Mouse (Mus musculus) neural tube, embryonic 15.5 days (tissue): ENCODE measurements around the gene Elmo1. TPM values are rescaled to one million over a fixed set of nuclear protein-coding genes. Genes with fewer than 3 reads are reported as not detected.

Experiments used
- ATAC-seq: fragments of 200-750 bp; cut with Nextera tagmentation; 2 replicates; pipeline ENCODE4 v1.8.0; 2017; ENCODE audit warnings: mild to moderate bottlenecking, moderate TSS enrichment, moderate library complexity; ENCODE audit not compliant: low FRiP score
- H3K27ac ChIP-seq: fragments of 300-500 bp; sonication (generic); replicated peaks from 2 replicates; pipeline ENCODE4 v1.5.1; 2015; ENCODE audit warnings: mild to moderate bottlenecking, inconsistent platforms
- H3K27me3 ChIP-seq: fragments of 300-500 bp; sonication (generic); replicated peaks from 2 replicates; pipeline ENCODE4 v1.6.1; 2015; ENCODE audit warnings: inconsistent platforms
- H3K36me3 ChIP-seq: fragments of 300-500 bp; sonication (generic); 2 replicates; pipeline ENCODE4 v1.6.1; 2015; ENCODE audit warnings: inconsistent platforms
- H3K4me1 ChIP-seq: fragments of 300-500 bp; sonication (generic); 2 replicates; pipeline ENCODE4 v1.6.1; 2015; ENCODE audit warnings: inconsistent platforms
- H3K4me2 ChIP-seq: fragments of 300-500 bp; sonication (generic); 2 replicates; pipeline ENCODE4 v1.6.1; 2015; ENCODE audit warnings: inconsistent platforms, mild to moderate bottlenecking, moderate library complexity
- H3K4me3 ChIP-seq: fragments of 300-500 bp; sonication (generic); replicated peaks from 2 replicates; pipeline ENCODE4 v1.5.1; 2015; ENCODE audit warnings: mild to moderate bottlenecking, inconsistent platforms
- H3K9ac ChIP-seq: fragments of 300-500 bp; sonication (generic); replicated peaks from 2 replicates; pipeline ENCODE4 v1.6.1; 2015; ENCODE audit warnings: mild to moderate bottlenecking, inconsistent platforms
- H3K9me3 ChIP-seq: fragments of 300-500 bp; sonication (generic); replicated peaks from 2 replicates; pipeline ENCODE4 v1.6.1; 2016; ENCODE audit warnings: inconsistent platforms
- WGBS: fragments of 180-500 bp; shearing (Covaris S2); methylation state at CpG from one replicate; pipeline ENCODE4 v1.1.7; 2015; ENCODE audit warnings: mixed read lengths; 5-methylcytosine and 5-hydroxymethylcytosine counted together
- polyA plus RNA-seq: library from polyadenylated mRNA; unstranded; fragments of >200 nt; fragmentation: Nextera tagmentation; extraction: Ambion mirVana; gene quantifications from 2 replicates; pipeline ENCODE4 v1.2.1, GENCODE M21; 2015

The Elmo1 gene
- polyA plus RNA-seq, 1 experiment from 2014 or later = 42.9 TPM

- no peaks in the 10 kb centered on the region for H3K27me3 ChIP-seq
- no peak for ATAC-seq
- H3K36me3 ChIP-seq = no peaks in the 10 kb centered on the region
- H3K4me2 ChIP-seq = no peak overlapping the region
- no peak overlapping the region for H3K4me3 ChIP-seq
- H3K9ac ChIP-seq = no peak overlapping the region
- 61% methylated on average over 5 of the region's 5 CpGs for WGBS
- no peaks in the 10 kb centered on the region for H3K9me3 ChIP-seq
- no peak overlapping the region for H3K27ac ChIP-seq
- H3K4me1 ChIP-seq = no peaks in the 10 kb centered on the region
Measured at GRCm38 (mm10) chr13:20097934-20098593, 7.7 kb downstream of the Elmo1 start.

GRCm38 (mm10) chr13:20098594-20098965 is 8.2 kb downstream of the Elmo1 start:
- Histone ChIP-seq H3K4me3 (no peak overlapping the region), H3K9me3 (no peaks in the 10 kb centered on the region), H3K4me1 (no peaks in the 10 kb centered on the region), H3K27ac (no peak overlapping the region), H3K4me2 (no peak overlapping the region), H3K27me3 (no peaks in the 10 kb centered on the region), H3K36me3 (no peaks in the 10 kb centered on the region), H3K9ac (no peak overlapping the region)
- no peak for ATAC-seq
- WGBS = 75% methylated on average over 3 of the region's 3 CpGs

GRCm38 (mm10) chr13:20099546-20099945 is 9.2 kb downstream of the Elmo1 start:
- Histone ChIP-seq H3K36me3 (no peaks in the 10 kb centered on the region), H3K9ac (no peak overlapping the region), H3K4me3 (no peak overlapping the region), H3K27ac (no peak overlapping the region), H3K4me1 (no peaks in the 10 kb centered on the region), H3K9me3 (no peaks in the 10 kb centered on the region), H3K4me2 (no peak overlapping the region), H3K27me3 (no peaks in the 10 kb centered on the region)
- ATAC-seq = 0 out of 2 replicates have a peak, but pooled peaks have one; percentile 31
- WGBS = 18% methylated on average over 4 of the region's 4 CpGs

GRCm38 (mm10) chr13:20100357-20100756 is 10.0 kb downstream of the Elmo1 start:
- WGBS = 81% methylated on average over 3 of the region's 3 CpGs
- ATAC-seq = no peak
- Histone ChIP-seq H3K4me3 (no peak overlapping the region), H3K27me3 (no peaks in the 10 kb centered on the region), H3K9ac (no peak overlapping the region), H3K27ac (no peak overlapping the region), H3K36me3 (no peaks in the 10 kb centered on the region), H3K4me1 (no peaks in the 10 kb centered on the region), H3K9me3 (no peaks in the 10 kb centered on the region), H3K4me2 (no peak overlapping the region)

GRCm38 (mm10) chr13:20101691-20102090 is 11.3 kb downstream of the Elmo1 start:
- Histone ChIP-seq H3K9ac (no peak overlapping the region), H3K4me2 (no peak overlapping the region), H3K4me1 (no peaks in the 10 kb centered on the region), H3K36me3 (no peaks in the 10 kb centered on the region), H3K9me3 (no peaks in the 10 kb centered on the region), H3K4me3 (no peak overlapping the region), H3K27me3 (no peaks in the 10 kb centered on the region), H3K27ac (no peak overlapping the region)
- 83% methylated on average over 5 of the region's 5 CpGs for WGBS
- no peak for ATAC-seq

- Histone ChIP-seq H3K9me3 (no peaks in the 10 kb centered on the region), H3K9ac (no peak overlapping the region), H3K4me2 (no peak overlapping the region), H3K4me3 (no peak overlapping the region), H3K4me1 (0 out of 2 replicates have a peak, but pooled peaks cover 3% of the 10 kb centered on the region), H3K27me3 (no peaks in the 10 kb centered on the region), H3K27ac (no peak overlapping the region), H3K36me3 (no peaks in the 10 kb centered on the region)
- no peak for ATAC-seq
- 78% methylated on average over 2 of the region's 2 CpGs for WGBS
Measured at GRCm38 (mm10) chr13:20104791-20105190, 14.4 kb downstream of the Elmo1 start.

- no peaks in the 10 kb centered on the region for H3K27me3 ChIP-seq
- WGBS = 95% methylated on average over 2 of the region's 2 CpGs
- no peak for ATAC-seq
Measured at GRCm38 (mm10) chr13:20105996-20106395, 15.6 kb downstream of the Elmo1 start.

GRCm38 (mm10) chr13:20107953-20108498 is 17.6 kb downstream of the Elmo1 start:
- no peak for ATAC-seq
- WGBS = 92% methylated on average over 5 of the region's 5 CpGs

More at GRCm38 (mm10) chr13:20105996-20106395, 15.6 kb downstream of the Elmo1 start:
- no peaks in the 10 kb centered on the region for H3K36me3 ChIP-seq
- no peak overlapping the region for H3K9ac ChIP-seq
- H3K4me3 ChIP-seq = no peak overlapping the region
- H3K27ac ChIP-seq = no peak overlapping the region
- H3K4me2 ChIP-seq = no peak overlapping the region
- H3K9me3 ChIP-seq = no peaks in the 10 kb centered on the region
- H3K4me1 ChIP-seq = peaks cover 6% of the 10 kb centered on the region; the same call in 1 of the 2 replicates

GRCm38 (mm10) chr13:20108956-20109355 is 18.6 kb downstream of the Elmo1 start:
- Histone ChIP-seq H3K4me3 (no peak overlapping the region), H3K4me1 (peaks cover 9% of the 10 kb centered on the region; the same call in 1 of the 2 replicates), H3K27me3 (no peaks in the 10 kb centered on the region), H3K27ac (no peak overlapping the region), H3K9ac (no peak overlapping the region), H3K36me3 (no peaks in the 10 kb centered on the region), H3K9me3 (no peaks in the 10 kb centered on the region), H3K4me2 (no peak overlapping the region)
- ATAC-seq = no peak
- 40% methylated on average over 10 of the region's 10 CpGs for WGBS

More at GRCm38 (mm10) chr13:20107953-20108498, 17.6 kb downstream of the Elmo1 start:
- Histone ChIP-seq H3K36me3 (no peaks in the 10 kb centered on the region), H3K27ac (no peak overlapping the region), H3K9me3 (no peaks in the 10 kb centered on the region), H3K9ac (no peak overlapping the region), H3K4me3 (no peak overlapping the region), H3K27me3 (no peaks in the 10 kb centered on the region), H3K4me1 (peaks cover 9% of the 10 kb centered on the region; the same call in 1 of the 2 replicates), H3K4me2 (no peak overlapping the region)

- whole genome bisulfite sequencing = 60% methylated on average over 2 of the region's 2 CpGs
- H3K4me1 ChIP-seq = peaks cover 9% of the 10 kb centered on the region; the same call in 1 of the 2 replicates
- ATAC-seq = no peak
- H3K4me2 ChIP-seq = no peak overlapping the region
- H3K27ac ChIP-seq = no peak overlapping the region
- no peak overlapping the region for H3K9ac ChIP-seq
- no peaks in the 10 kb centered on the region for H3K9me3 ChIP-seq
- no peak overlapping the region for H3K4me3 ChIP-seq
- H3K36me3 ChIP-seq = no peaks in the 10 kb centered on the region
- no peaks in the 10 kb centered on the region for H3K27me3 ChIP-seq
Measured at GRCm38 (mm10) chr13:20109446-20109845, 19.1 kb downstream of the Elmo1 start.

- Histone ChIP-seq H3K36me3 (no peaks in the 10 kb centered on the region), H3K4me1 (peaks cover 9% of the 10 kb centered on the region; the same call in 1 of the 2 replicates), H3K27me3 (no peaks in the 10 kb centered on the region), H3K27ac (no peak overlapping the region), H3K4me2 (no peak overlapping the region), H3K9ac (no peak overlapping the region), H3K9me3 (no peaks in the 10 kb centered on the region), H3K4me3 (no peak overlapping the region)
- WGBS = 62% methylated on average over 11 of the region's 11 CpGs
- ATAC-seq = no peak
Measured at GRCm38 (mm10) chr13:20109987-20110680, 19.7 kb downstream of the Elmo1 start.
